Mouse (Mus musculus) midbrain, embryonic 10.5 days (tissue): Measurements from ENCODE around the gene Secisbp2l. TPM values are rescaled to one million over a fixed set of nuclear protein-coding genes. Genes with fewer than 3 reads are reported as not detected.

Source experiments
- DNase-seq: peaks from one replicate; pipeline ENCODE4 v3.0.0-alpha.2; 2017; ENCODE audit warnings: low spot score
- H3K27ac ChIP-seq: fragments of 300-500 bp; sonication (generic); replicated peaks from 2 replicates; pipeline ENCODE4 v1.5.1; 2016; ENCODE audit warnings: mild to moderate bottlenecking
- H3K27me3 ChIP-seq: fragments of 300-500 bp; sonication (generic); 2 replicates; pipeline ENCODE4 v1.6.1; 2016; ENCODE audit warnings: low read depth, mild to moderate bottlenecking; ENCODE audit not compliant: poor library complexity, severe bottlenecking
- H3K36me3 ChIP-seq: fragments of 300-500 bp; sonication (generic); 2 replicates; pipeline ENCODE4 v1.6.1; 2016; ENCODE audit warnings: mild to moderate bottlenecking, moderate library complexity
- H3K4me1 ChIP-seq: fragments of 300-500 bp; sonication (generic); 2 replicates; pipeline ENCODE4 v1.6.1; 2016
- H3K4me3 ChIP-seq: fragments of 300-500 bp; sonication (generic); 2 replicates; pipeline ENCODE4 v1.5.1; 2016; ENCODE audit warnings: mild to moderate bottlenecking, moderate library complexity
- H3K9me3 ChIP-seq: fragments of 300-500 bp; sonication (generic); replicated peaks from 2 replicates; pipeline ENCODE4 v1.6.1; 2016; ENCODE audit warnings: mild to moderate bottlenecking
- WGBS: fragments of 180-500 bp; shearing (Covaris S2); methylation state at CpG from one replicate; pipeline ENCODE4 v1.1.7; 2016; 5-methylcytosine and 5-hydroxymethylcytosine counted together
- polyA plus RNA-seq: library from polyadenylated mRNA; unstranded; fragments of >200 nt; fragmentation: Nextera tagmentation; extraction: Ambion mirVana; gene quantifications from 2 replicates; pipeline ENCODE4 v1.2.1, GENCODE M21; 2016

Gene Secisbp2l
- polyA plus RNA-seq, 1 experiment from 2014 or later, result 15.8 TPM

DNA sequence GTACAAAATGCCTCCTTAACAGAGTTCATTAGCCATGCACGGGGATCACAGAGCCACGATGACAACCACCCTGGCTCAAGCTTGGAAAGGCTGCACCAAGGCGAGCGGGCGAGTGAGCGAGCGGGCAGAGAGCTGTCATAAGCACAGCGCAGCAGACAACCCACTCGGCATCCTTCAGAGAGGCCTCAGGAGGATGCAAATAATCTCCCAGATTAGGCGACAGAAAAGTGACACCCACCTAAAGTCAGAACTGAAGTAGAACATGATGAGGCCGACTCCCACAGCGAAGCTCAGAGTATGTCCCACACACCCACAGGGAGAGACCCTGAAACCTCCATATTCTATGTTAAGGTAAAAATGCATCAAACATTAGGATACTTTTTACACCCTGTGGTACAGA is 4.3 kb downstream of the Secisbp2l start:
- Histone ChIP-seq H3K36me3 (peaks cover 20% of the 10 kb centered on the region), H3K4me3 (no peak overlapping the region), H3K4me1 (peaks cover 23% of the 10 kb centered on the region), H3K9me3 (no peaks in the 10 kb centered on the region), H3K27ac (no peak overlapping the region), H3K27me3 (no peaks in the 10 kb centered on the region)
- WGBS, result 92% methylated on average over 12 of the region's 12 CpGs
- DNase-seq, result no peak

DNA sequence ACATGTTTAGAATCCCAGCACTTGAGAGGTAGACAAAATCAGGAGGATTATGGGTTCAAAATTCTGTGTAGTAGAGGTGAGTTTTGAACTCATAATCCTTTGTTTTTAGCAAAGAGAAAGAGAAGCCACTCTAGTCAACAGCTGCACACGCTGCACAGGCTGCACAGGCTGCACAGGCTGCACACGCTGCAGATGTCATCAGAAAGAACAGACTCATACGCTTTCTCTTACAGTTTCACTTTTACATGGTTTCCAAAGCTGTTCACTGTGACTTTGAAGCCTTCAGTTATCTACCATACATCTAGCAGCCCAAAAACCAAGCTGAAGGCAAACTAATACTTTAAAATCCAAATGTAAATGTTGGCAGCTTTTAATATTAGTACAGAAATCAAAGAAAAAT is 5.7 kb downstream of the Secisbp2l start:
- WGBS, result 94% methylated on average over 3 of the region's 3 CpGs
- no peak overlapping the region for H3K27ac ChIP-seq
- no peak overlapping the region for H3K4me3 ChIP-seq
- no peak for DNase-seq
- no peaks in the 10 kb centered on the region for H3K9me3 ChIP-seq
- H3K36me3 ChIP-seq, result peaks cover 32% of the 10 kb centered on the region
- H3K27me3 ChIP-seq, result no peaks in the 10 kb centered on the region
- peaks cover 17% of the 10 kb centered on the region for H3K4me1 ChIP-seq

DNA sequence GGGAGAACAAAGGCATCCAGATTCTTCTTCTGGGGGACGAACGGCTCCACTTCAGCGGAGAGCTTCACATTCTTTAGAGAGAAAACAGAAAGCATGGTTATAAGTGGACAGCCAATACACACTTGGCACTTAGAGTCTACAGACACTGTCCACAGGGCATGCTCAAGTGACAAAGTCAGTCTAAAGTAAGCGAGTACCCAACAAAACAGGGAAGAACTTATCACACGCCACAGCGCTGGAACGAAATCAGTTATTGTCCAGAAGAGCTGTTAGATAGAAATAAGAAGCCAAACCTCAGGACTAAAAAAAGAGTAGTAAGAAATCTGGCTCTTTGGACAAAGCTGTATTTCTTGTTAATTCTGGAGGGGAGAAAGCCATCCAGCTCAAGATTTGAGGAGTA is 7.0 kb downstream of the Secisbp2l start:
- DNase-seq, result no peak
- no peaks in the 10 kb centered on the region for H3K9me3 ChIP-seq
- H3K27ac ChIP-seq, result no peak overlapping the region
- H3K36me3 ChIP-seq, result peaks cover 33% of the 10 kb centered on the region
- no peak overlapping the region for H3K4me3 ChIP-seq
- H3K27me3 ChIP-seq, result no peaks in the 10 kb centered on the region
- peaks cover 4% of the 10 kb centered on the region; the same call in 1 of the 2 replicates for H3K4me1 ChIP-seq
- WGBS, result 92% methylated on average over 7 of the region's 7 CpGs

DNA sequence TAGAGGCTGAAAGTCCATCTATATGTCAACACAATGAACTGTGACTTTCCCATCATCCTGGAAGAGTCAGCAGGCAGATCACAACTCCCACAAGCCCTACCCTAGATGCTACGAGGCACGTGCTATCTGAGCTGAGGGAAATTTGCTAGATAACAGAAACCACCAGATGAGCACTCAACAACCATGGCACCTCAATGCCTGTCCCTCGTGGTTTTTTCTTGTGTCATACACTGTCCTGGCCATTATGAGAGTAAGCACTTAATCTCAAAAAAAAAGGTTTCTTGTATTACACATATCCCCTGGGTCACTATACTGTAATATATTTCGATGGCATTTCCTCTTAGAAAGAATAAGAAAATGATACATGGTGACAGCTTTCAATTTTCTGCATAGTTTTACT is 7.8 kb downstream of the Secisbp2l start:
- no peak overlapping the region for H3K27ac ChIP-seq
- no peaks in the 10 kb centered on the region for H3K9me3 ChIP-seq
- H3K27me3 ChIP-seq, result no peaks in the 10 kb centered on the region
- no peaks in the 10 kb centered on the region for H3K4me1 ChIP-seq
- H3K4me3 ChIP-seq, result no peak overlapping the region
- peaks cover 41% of the 10 kb centered on the region for H3K36me3 ChIP-seq
- 90% methylated on average over 4 of the region's 4 CpGs for WGBS
- no peak for DNase-seq

DNA sequence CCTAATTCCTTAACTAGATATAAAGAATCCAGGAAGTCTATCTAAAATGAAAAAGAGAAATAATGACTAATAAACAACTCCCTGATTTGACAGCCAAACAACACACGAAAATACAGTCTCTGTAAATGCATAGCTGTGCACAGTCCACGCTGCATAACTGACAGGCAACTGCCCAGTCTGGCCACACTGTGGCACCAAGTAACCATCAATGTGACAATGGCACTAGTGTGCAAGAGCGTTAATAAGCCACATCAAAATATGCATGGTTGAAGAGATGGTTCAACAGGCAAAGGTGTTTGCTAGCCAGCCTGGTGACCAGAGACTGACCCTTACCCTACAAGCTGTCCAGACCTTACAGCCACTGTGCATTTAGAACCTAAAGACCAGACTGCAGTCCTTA is 17.6 kb downstream of the Secisbp2l start:
- H3K27me3 ChIP-seq, result no peaks in the 10 kb centered on the region
- H3K9me3 ChIP-seq, result no peaks in the 10 kb centered on the region
- peaks cover 84% of the 10 kb centered on the region for H3K36me3 ChIP-seq
- DNase-seq, result no peak
- H3K4me3 ChIP-seq, result no peak overlapping the region
- H3K4me1 ChIP-seq, result no peaks in the 10 kb centered on the region
- 92% methylated on average over 3 of the region's 3 CpGs for WGBS
- no peak overlapping the region for H3K27ac ChIP-seq

DNA sequence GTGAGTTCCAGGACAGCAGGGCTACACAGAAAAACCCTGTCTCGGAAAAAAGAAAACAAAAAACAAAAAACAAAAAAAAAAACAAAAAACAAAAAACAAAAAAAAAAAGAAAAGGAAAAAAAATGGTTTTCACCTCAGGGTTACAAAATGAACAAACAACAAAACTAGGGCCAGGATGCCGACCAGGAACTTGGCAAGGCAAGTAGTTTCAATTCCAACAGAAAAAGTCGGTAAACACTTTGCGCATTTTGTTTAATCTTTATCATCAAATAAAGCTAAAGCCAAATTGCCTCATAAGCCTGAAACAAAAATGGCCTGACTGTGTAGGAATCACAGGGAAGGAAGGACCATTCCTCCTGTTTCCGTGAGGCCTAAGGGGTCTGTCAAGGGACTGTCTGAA is 18.1 kb downstream of the Secisbp2l start:
- Histone ChIP-seq H3K27ac (no peak overlapping the region), H3K36me3 (peaks cover 84% of the 10 kb centered on the region), H3K27me3 (no peaks in the 10 kb centered on the region), H3K4me3 (no peak overlapping the region), H3K9me3 (no peaks in the 10 kb centered on the region), H3K4me1 (no peaks in the 10 kb centered on the region)
- no peak for DNase-seq
- WGBS, result 93% methylated on average over 5 of the region's 5 CpGs

DNA sequence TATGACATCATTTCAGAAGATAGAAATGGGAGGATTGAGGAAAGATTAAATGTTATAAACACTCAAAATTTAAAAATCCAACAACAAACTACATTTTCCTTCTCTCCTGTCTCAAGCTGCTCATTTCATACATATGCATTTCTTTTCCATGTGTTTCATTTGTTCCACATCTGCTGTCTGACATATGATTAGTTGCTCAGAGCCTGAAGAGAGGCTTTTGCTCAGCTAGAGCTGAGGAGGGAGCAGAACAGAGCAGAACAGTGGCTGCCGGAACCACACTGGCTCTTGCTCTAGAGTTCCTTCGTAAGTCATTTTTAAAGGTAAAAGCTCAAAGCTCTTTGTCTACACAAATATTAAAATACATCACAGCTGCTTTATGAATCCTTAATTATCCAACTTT is 33.3 kb downstream of the Secisbp2l start:
- Histone ChIP-seq H3K27me3 (no peaks in the 10 kb centered on the region), H3K4me3 (no peak overlapping the region), H3K36me3 (peaks cover 97% of the 10 kb centered on the region), H3K9me3 (no peaks in the 10 kb centered on the region), H3K27ac (no peak overlapping the region), H3K4me1 (no peaks in the 10 kb centered on the region)
- 93% methylated on average over 2 of the region's 2 CpGs for whole genome bisulfite sequencing
- no peak for DNase-seq

DNA sequence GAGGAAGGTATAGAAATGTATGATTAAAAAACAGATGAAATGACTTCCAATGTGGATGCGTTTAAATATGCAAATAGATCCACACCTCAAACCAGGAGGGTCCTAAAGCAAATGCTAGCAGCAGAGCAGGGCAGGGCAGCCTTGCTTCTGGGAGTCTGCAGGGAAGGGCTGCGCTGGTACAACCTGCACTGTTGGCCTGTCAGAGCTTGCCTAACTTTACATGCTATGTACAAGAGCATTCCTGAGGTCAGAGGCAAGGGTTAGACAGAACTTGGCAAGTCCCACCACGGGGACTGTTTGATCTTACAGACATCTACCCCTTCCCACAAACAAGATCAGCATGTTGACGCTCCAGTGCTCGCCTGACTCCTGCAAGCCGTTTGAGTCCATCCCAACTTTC is 43.3 kb downstream of the Secisbp2l start:
- Histone ChIP-seq H3K27ac (no peak overlapping the region), H3K27me3 (no peaks in the 10 kb centered on the region), H3K9me3 (no peaks in the 10 kb centered on the region), H3K4me1 (no peaks in the 10 kb centered on the region), H3K4me3 (no peak overlapping the region), H3K36me3 (peaks cover 56% of the 10 kb centered on the region)
- DNase-seq, result no peak
- WGBS, result 86% methylated on average over 6 of the region's 6 CpGs

DNA sequence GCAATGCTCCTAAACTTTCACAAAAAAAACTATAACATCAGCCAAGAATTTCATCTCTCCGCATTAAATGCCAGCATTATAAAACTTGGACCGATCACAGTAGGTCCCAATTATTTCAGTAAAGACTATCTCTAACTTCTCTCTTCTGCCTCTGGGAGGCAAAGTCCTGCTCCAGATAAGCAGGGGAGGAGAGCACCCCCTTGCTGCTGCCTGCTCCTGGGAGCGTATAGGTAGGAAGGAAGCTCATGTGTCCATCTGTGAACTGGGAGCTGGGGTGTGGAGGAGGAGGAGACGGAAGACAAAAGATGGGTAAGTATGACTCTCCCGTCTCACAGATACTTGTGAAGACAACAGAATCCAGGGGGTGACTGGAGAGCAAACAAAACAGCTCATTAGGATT is 44.0 kb downstream of the Secisbp2l start:
- WGBS, result 77% methylated on average over 5 of the region's 5 CpGs

DNA sequence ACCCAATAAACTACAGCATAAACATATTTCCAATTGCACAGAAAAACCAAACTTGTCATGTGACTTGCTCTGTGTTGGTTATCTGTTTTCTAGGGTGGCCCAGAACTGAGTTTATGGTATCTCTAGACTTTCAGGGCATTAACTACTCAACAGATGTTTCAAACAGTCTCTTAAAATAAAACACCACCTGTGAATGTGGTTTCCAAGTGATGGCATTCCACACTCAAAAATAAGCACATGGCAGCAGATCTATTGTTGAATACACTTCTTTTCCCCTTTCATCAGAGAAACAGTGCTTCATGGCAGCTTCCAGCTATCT is 46.7 kb downstream of the Secisbp2l start:
- DNase-seq, result no peak
- Histone ChIP-seq H3K27ac (no peak overlapping the region), H3K4me1 (peaks cover 14% of the 10 kb centered on the region), H3K36me3 (peaks cover 24% of the 10 kb centered on the region), H3K27me3 (peaks cover 16% of the 10 kb centered on the region), H3K4me3 (no peak overlapping the region), H3K9me3 (no peaks in the 10 kb centered on the region)

More for the DNA sequence above, 44.0 kb downstream of the Secisbp2l start:
- Histone ChIP-seq H3K9me3 (no peaks in the 10 kb centered on the region), H3K27me3 (no peaks in the 10 kb centered on the region), H3K36me3 (peaks cover 50% of the 10 kb centered on the region), H3K4me3 (no peak overlapping the region), H3K27ac (no peak overlapping the region), H3K4me1 (no peaks in the 10 kb centered on the region)
- DNase-seq, result no peak

DNA sequence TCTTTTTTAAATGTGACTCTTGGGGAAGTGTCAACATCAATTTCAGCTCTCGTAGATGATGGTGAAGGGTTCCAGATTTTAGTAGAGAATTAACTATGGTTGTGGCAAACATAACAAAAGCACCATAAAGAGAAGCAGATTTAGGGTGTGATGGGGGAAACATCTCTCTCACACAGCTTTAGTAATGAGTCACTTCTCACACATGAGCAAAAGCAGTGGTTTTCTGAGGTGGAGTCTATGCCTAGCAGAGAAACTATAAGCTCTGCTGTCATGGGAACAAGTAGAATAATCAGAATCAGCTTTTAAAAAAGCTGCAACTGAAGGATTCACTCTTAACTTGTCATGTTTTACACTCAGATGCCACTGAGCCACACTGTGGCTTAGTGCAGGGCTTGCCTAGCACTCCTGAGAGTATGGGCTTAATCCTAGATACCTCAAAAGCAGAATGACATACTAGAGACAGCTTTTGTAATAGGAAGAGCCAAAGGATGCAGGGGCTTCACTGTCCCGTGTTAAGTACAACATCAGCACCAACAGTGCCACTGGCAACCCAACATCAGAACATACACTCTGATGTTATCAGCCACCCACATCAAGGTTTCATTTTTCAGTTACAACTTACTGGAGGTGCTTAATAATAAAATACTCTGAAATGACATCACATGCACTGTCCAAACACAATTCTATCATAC is 47.2 kb downstream of the Secisbp2l start:
- H3K4me1 ChIP-seq, result peaks cover 14% of the 10 kb centered on the region
- WGBS, result 79% methylated on average over 2 of the region's 2 CpGs
- DNase-seq, result no peak
- H3K9me3 ChIP-seq, result no peaks in the 10 kb centered on the region
- peaks cover 21% of the 10 kb centered on the region for H3K27me3 ChIP-seq
- peaks cover 20% of the 10 kb centered on the region for H3K36me3 ChIP-seq
- H3K27ac ChIP-seq, result no peak overlapping the region
- H3K4me3 ChIP-seq, result no peak overlapping the region

DNA sequence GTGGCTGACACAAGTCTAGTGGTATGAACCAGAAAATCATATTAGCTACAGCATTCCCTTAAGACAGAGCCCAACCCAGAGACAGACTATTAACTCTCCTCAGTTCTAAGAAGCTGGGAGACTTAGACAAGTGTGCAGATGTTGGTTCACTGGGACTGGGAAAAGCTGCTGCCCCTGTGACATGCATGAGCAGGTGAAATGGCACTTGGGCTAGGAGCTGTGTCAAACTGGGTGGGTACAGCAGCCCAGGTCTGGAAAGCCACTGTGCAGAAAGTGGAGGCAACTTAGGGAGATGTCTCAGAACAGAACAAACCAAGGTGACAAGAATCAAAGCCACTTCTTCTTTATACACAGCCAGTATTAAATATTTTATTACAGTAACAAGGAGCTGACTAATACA is 47.9 kb downstream of the Secisbp2l start:
- H3K9me3 ChIP-seq, result no peaks in the 10 kb centered on the region
- no peak overlapping the region for H3K4me3 ChIP-seq
- H3K27me3 ChIP-seq, result peaks cover 29% of the 10 kb centered on the region
- peaks cover 12% of the 10 kb centered on the region for H3K36me3 ChIP-seq
- peaks cover 14% of the 10 kb centered on the region for H3K4me1 ChIP-seq
- no peak overlapping the region for H3K27ac ChIP-seq
- DNase-seq, result no peak

DNA sequence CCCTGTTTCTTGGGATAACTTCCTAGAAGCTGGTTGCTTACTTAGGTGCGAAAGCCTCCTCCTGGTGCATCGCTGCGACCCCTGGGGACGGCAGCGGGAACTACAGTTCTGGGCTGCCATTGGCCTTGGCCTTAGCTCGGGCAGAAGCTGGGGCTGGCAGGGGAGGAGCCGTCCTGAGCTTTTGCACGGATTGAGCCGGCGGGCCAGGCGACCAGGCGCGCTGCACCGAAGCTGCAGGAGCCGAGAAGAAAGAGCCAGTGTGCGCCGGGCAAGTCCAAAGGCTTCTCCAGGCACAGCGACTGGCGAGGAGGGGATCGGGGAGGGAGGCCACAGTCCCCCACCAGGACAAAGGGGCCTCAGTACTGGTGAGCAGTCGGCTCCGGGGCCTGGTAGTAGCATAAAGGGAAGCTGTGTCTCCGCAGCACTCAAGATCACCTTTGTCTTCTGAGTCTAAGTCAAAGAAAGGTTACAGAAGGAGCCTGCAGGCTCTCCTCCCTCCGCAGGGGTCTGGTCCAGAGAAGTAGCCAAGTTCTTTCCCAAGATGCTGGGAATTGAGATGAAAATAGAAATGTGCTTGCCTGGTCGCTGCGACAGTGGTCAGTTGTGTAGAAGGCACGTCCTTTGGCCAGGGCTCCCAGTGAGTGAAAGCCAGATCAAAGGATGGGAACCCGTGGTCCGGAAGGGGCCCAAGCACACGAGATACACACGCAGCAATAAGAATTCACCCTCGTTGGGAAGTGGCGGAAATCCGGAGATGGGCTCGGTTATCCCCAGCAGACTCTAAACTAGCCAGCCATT is 50.7 kb downstream of the Secisbp2l start:
- H3K27me3 ChIP-seq, result peaks cover 47% of the 10 kb centered on the region
- peaks cover 14% of the 10 kb centered on the region for H3K4me1 ChIP-seq
- peak; percentile 95 for DNase-seq
- peak overlapping the region; percentile 93 for H3K27ac ChIP-seq
- WGBS, result 7% methylated on average over 35 of the region's 35 CpGs
- no peaks in the 10 kb centered on the region for H3K36me3 ChIP-seq
- peak overlapping the region; percentile 61 for H3K4me3 ChIP-seq
- no peaks in the 10 kb centered on the region for H3K9me3 ChIP-seq
